Mouse (Mus musculus) stomach, embryonic 16.5 days (tissue): ENCODE data around the gene Olfr824. TPM values are rescaled to one million over a fixed set of nuclear protein-coding genes. Genes with fewer than 3 reads are reported as not detected.

Experiments used
- polyA plus RNA-seq: library from polyadenylated mRNA; unstranded; fragments of >200 nt; fragmentation: Nextera tagmentation; extraction: Ambion mirVana; gene quantifications from 2 replicates; pipeline ENCODE4 v1.2.1, GENCODE M21; 2015

Olfr824 gene
- polyA plus RNA-seq, 1 experiment from 2014 or later = not detected

Other genes starting within 250 kb of the Olfr824 start
- gene Olfr815, start 224.1 kb downstream of the Olfr824 start, polyA plus RNA-seq = not detected in 2 replicates
- gene Olfr816, start 214.4 kb downstream of the Olfr824 start, polyA plus RNA-seq = not detected in 2 replicates
- not detected in 2 replicates for gene Olfr818, start 180.9 kb downstream of the Olfr824 start, polyA plus RNA-seq
- gene Olfr819, start 162.7 kb downstream of the Olfr824 start, polyA plus RNA-seq = not detected in 2 replicates
- not detected in 2 replicates for gene Olfr247, start 153.9 kb downstream of the Olfr824 start, polyA plus RNA-seq
- gene Gm10310, start 144.9 kb downstream of the Olfr824 start, polyA plus RNA-seq = not detected in 2 replicates
- gene Olfr820, start 117.4 kb downstream of the Olfr824 start, polyA plus RNA-seq = not detected in 2 replicates
- not detected in 2 replicates for gene Olfr821, start 99.7 kb downstream of the Olfr824 start, polyA plus RNA-seq
- gene Olfr822, start 58.8 kb downstream of the Olfr824 start, polyA plus RNA-seq = not detected in 2 replicates
- not detected in 2 replicates for gene Olfr823, start 14.6 kb downstream of the Olfr824 start, polyA plus RNA-seq
- gene Olfr825, start 36.8 kb upstream of the Olfr824 start, polyA plus RNA-seq = not detected in 2 replicates
- gene Olfr826, start 54.2 kb upstream of the Olfr824 start, polyA plus RNA-seq = not detected in 2 replicates
- gene Olfr827, start 84.4 kb upstream of the Olfr824 start, polyA plus RNA-seq = not detected in 2 replicates
- not detected in 2 replicates for gene Neurod4, start 150.2 kb upstream of the Olfr824 start, polyA plus RNA-seq
- 0.74 and 1.6 TPM in 2 replicates for gene Tespa1, start 192.9 kb upstream of the Olfr824 start, polyA plus RNA-seq